Mouse (Mus musculus): ENCODE measurements around the gene Ankrd16. TPM values are rescaled to one million over a fixed set of nuclear protein-coding genes. Genes with fewer than 3 reads are reported as not detected.

Gene Ankrd16
- total RNA-seq (2014; fragmentation: Nextera tagmentation): 26.3 and 29.7 TPM in 2 replicates
- 49.4 TPM in 2 replicates for total RNA-seq (2017)
- 8.0 TPM in 2 replicates for polyA plus RNA-seq (2012)

- Histone ChIP-seq H3K4me1 (ENCODE audit: insufficient read depth, low read depth, low read length) (peaks cover 36% of the 10 kb centered on the region), H3K36me3 (replicated peaks) (peaks cover 38% of the 10 kb centered on the region), H3K27me3 (ENCODE audit: insufficient read depth, low read length) (no peaks in the 10 kb centered on the region), H3K4me3 (ENCODE audit: low read depth, low read length) (peak within 1 kb of the TSS; percentile 95), H3K9me3 (replicated peaks) (no peaks in the 10 kb centered on the region)
- DNase-seq (ENCODE audit: low spot score) (peak; percentile 96), ATAC-seq (ENCODE audit: extremely low read depth, insufficient number of reproducible peaks, low FRiP score, poor library complexity, severe bottlenecking) (peak; percentile 89)
- no peak for TF ChIP-seq TAL1 (conservative IDR thresholded peaks at IDR 0.05; ENCODE audit: low read depth, low read length)
- TF ChIP-seq GATA1 (IDR thresholded peaks at IDR 0.05; ENCODE audit: borderline replicate concordance, low read length): no peak
- TF ChIP-seq CTCF (IDR thresholded peaks at IDR 0.05; ENCODE audit: low read depth, low read length): no peak
- no peak for TF ChIP-seq POLR2AphosphoS5 (IDR thresholded peaks at IDR 0.05; ENCODE audit: insufficient replicate concordance, low read depth, low read length)
- TF ChIP-seq GATA2 (IDR thresholded peaks at IDR 0.05; ENCODE audit: borderline replicate concordance, low read depth, low read length): no peak
These were observed at the start of gene Ankrd16, which contains the start of gene Fbh1 for GRCm38 (mm10) chr2:11777091-11778068. TSS of gene Ankrd16 (plus strand) at chr2:11777876. TSS of gene Fbh1 (minus strand) at chr2:11777582.

GRCm38 (mm10) chr2:11729091-11729490 lies 48.6 kb upstream of the Ankrd16 start:
- H3K4me3 ChIP-seq (ENCODE audit: low read depth, low read length): no peak overlapping the region
- ATAC-seq (ENCODE audit: extremely low read depth, insufficient number of reproducible peaks, low FRiP score, poor library complexity, severe bottlenecking) (no peak), DNase-seq (ENCODE audit: low spot score) (no peak)
- no peaks in the 10 kb centered on the region for H3K36me3 ChIP-seq (replicated peaks)
- H3K4me1 ChIP-seq (ENCODE audit: insufficient read depth, low read depth, low read length): no peaks in the 10 kb centered on the region
- 0 out of 2 replicates have a peak, but pooled peaks cover 4% of the 10 kb centered on the region for H3K27me3 ChIP-seq (ENCODE audit: insufficient read depth, low read length)
- H3K9me3 ChIP-seq (replicated peaks): no peaks in the 10 kb centered on the region
- TF ChIP-seq GATA2 (IDR thresholded peaks at IDR 0.05; ENCODE audit: borderline replicate concordance, low read depth, low read length): no peak
- no peak for TF ChIP-seq POLR2AphosphoS5 (IDR thresholded peaks at IDR 0.05; ENCODE audit: insufficient replicate concordance, low read depth, low read length)
- no peak for TF ChIP-seq GATA1 (IDR thresholded peaks at IDR 0.05; ENCODE audit: borderline replicate concordance, low read length)
- no peak for TF ChIP-seq CTCF (IDR thresholded peaks at IDR 0.05; ENCODE audit: low read depth, low read length)
- no peak for TF ChIP-seq TAL1 (conservative IDR thresholded peaks at IDR 0.05; ENCODE audit: low read depth, low read length)

GRCm38 (mm10) chr2:11732978-11733377 lies 44.7 kb upstream of the Ankrd16 start:
- Histone ChIP-seq H3K4me1 (ENCODE audit: insufficient read depth, low read depth, low read length) (no peaks in the 10 kb centered on the region), H3K27me3 (ENCODE audit: insufficient read depth, low read length) (0 out of 2 replicates have a peak, but pooled peaks cover 4% of the 10 kb centered on the region), H3K36me3 (replicated peaks) (no peaks in the 10 kb centered on the region), H3K4me3 (ENCODE audit: low read depth, low read length) (no peak overlapping the region), H3K9me3 (replicated peaks) (no peaks in the 10 kb centered on the region)
- ATAC-seq (ENCODE audit: extremely low read depth, insufficient number of reproducible peaks, low FRiP score, poor library complexity, severe bottlenecking) (no peak), DNase-seq (ENCODE audit: low spot score) (no peak)
- no peak for TF ChIP-seq TAL1 (conservative IDR thresholded peaks at IDR 0.05; ENCODE audit: low read depth, low read length)
- TF ChIP-seq GATA1 (IDR thresholded peaks at IDR 0.05; ENCODE audit: borderline replicate concordance, low read length): no peak
- TF ChIP-seq GATA2 (IDR thresholded peaks at IDR 0.05; ENCODE audit: borderline replicate concordance, low read depth, low read length): no peak
- no peak for TF ChIP-seq POLR2AphosphoS5 (IDR thresholded peaks at IDR 0.05; ENCODE audit: insufficient replicate concordance, low read depth, low read length)
- no peak for TF ChIP-seq CTCF (IDR thresholded peaks at IDR 0.05; ENCODE audit: low read depth, low read length)

GRCm38 (mm10) chr2:11735853-11736252 lies 41.8 kb upstream of the Ankrd16 start:
- Histone ChIP-seq H3K9me3 (replicated peaks) (no peaks in the 10 kb centered on the region), H3K4me1 (ENCODE audit: insufficient read depth, low read depth, low read length) (no peaks in the 10 kb centered on the region), H3K4me3 (ENCODE audit: low read depth, low read length) (no peak overlapping the region), H3K27me3 (ENCODE audit: insufficient read depth, low read length) (0 out of 2 replicates have a peak, but pooled peaks cover 4% of the 10 kb centered on the region), H3K36me3 (replicated peaks) (peaks cover 15% of the 10 kb centered on the region)
- no peak for TF ChIP-seq GATA2 (IDR thresholded peaks at IDR 0.05; ENCODE audit: borderline replicate concordance, low read depth, low read length)
- no peak for TF ChIP-seq POLR2AphosphoS5 (IDR thresholded peaks at IDR 0.05; ENCODE audit: insufficient replicate concordance, low read depth, low read length)
- no peak for TF ChIP-seq GATA1 (IDR thresholded peaks at IDR 0.05; ENCODE audit: borderline replicate concordance, low read length)
- TF ChIP-seq CTCF (IDR thresholded peaks at IDR 0.05; ENCODE audit: low read depth, low read length): no peak
- TF ChIP-seq TAL1 (conservative IDR thresholded peaks at IDR 0.05; ENCODE audit: low read depth, low read length): no peak
- ATAC-seq (ENCODE audit: extremely low read depth, insufficient number of reproducible peaks, low FRiP score, poor library complexity, severe bottlenecking) (no peak), DNase-seq (ENCODE audit: low spot score) (no peak)

GRCm38 (mm10) chr2:11738794-11739193 lies 38.9 kb upstream of the Ankrd16 start:
- H3K27me3 ChIP-seq (ENCODE audit: insufficient read depth, low read length): no peaks in the 10 kb centered on the region
- no peaks in the 10 kb centered on the region for H3K9me3 ChIP-seq (replicated peaks)
- ATAC-seq (ENCODE audit: extremely low read depth, insufficient number of reproducible peaks, low FRiP score, poor library complexity, severe bottlenecking) (no peak), DNase-seq (ENCODE audit: low spot score) (no peak)
- TF ChIP-seq GATA1 (IDR thresholded peaks at IDR 0.05; ENCODE audit: borderline replicate concordance, low read length) (no peak), POLR2AphosphoS5 (IDR thresholded peaks at IDR 0.05; ENCODE audit: insufficient replicate concordance, low read depth, low read length) (no peak), TAL1 (conservative IDR thresholded peaks at IDR 0.05; ENCODE audit: low read depth, low read length) (no peak), GATA2 (IDR thresholded peaks at IDR 0.05; ENCODE audit: borderline replicate concordance, low read depth, low read length) (no peak), CTCF (IDR thresholded peaks at IDR 0.05; ENCODE audit: low read depth, low read length) (no peak)
- H3K36me3 ChIP-seq (replicated peaks): peaks cover 44% of the 10 kb centered on the region
- H3K4me3 ChIP-seq (ENCODE audit: low read depth, low read length): no peak overlapping the region
- H3K4me1 ChIP-seq (ENCODE audit: insufficient read depth, low read depth, low read length): no peaks in the 10 kb centered on the region

- ATAC-seq (ENCODE audit: extremely low read depth, insufficient number of reproducible peaks, low FRiP score, poor library complexity, severe bottlenecking): no peak
These were observed 38.1 kb upstream of the Ankrd16 start for GRCm38 (mm10) chr2:11739516-11740051.

More at GRCm38 (mm10) chr2:11739516-11740051, 38.1 kb upstream of the Ankrd16 start:
- Histone ChIP-seq H3K4me3 (ENCODE audit: low read depth, low read length) (no peak overlapping the region), H3K27me3 (ENCODE audit: insufficient read depth, low read length) (no peaks in the 10 kb centered on the region), H3K36me3 (replicated peaks) (peaks cover 49% of the 10 kb centered on the region), H3K4me1 (ENCODE audit: insufficient read depth, low read depth, low read length) (no peaks in the 10 kb centered on the region), H3K9me3 (replicated peaks) (no peaks in the 10 kb centered on the region)
- no peak for DNase-seq (ENCODE audit: low spot score)
- TF ChIP-seq TAL1 (conservative IDR thresholded peaks at IDR 0.05; ENCODE audit: low read depth, low read length) (no peak), CTCF (IDR thresholded peaks at IDR 0.05; ENCODE audit: low read depth, low read length) (no peak), GATA1 (IDR thresholded peaks at IDR 0.05; ENCODE audit: borderline replicate concordance, low read length) (no peak), GATA2 (IDR thresholded peaks at IDR 0.05; ENCODE audit: borderline replicate concordance, low read depth, low read length) (no peak), POLR2AphosphoS5 (IDR thresholded peaks at IDR 0.05; ENCODE audit: insufficient replicate concordance, low read depth, low read length) (no peak)
